Mouse (Mus musculus) WW6 (cell line): ENCODE measurements around the gene Nup93.

Source experiments
- DNase-seq: peaks from one replicate; pipeline ENCODE4 v3.0.0-alpha.2; 2013; ENCODE audit warnings: low read depth, low spot score

Nup93 gene

DNA sequence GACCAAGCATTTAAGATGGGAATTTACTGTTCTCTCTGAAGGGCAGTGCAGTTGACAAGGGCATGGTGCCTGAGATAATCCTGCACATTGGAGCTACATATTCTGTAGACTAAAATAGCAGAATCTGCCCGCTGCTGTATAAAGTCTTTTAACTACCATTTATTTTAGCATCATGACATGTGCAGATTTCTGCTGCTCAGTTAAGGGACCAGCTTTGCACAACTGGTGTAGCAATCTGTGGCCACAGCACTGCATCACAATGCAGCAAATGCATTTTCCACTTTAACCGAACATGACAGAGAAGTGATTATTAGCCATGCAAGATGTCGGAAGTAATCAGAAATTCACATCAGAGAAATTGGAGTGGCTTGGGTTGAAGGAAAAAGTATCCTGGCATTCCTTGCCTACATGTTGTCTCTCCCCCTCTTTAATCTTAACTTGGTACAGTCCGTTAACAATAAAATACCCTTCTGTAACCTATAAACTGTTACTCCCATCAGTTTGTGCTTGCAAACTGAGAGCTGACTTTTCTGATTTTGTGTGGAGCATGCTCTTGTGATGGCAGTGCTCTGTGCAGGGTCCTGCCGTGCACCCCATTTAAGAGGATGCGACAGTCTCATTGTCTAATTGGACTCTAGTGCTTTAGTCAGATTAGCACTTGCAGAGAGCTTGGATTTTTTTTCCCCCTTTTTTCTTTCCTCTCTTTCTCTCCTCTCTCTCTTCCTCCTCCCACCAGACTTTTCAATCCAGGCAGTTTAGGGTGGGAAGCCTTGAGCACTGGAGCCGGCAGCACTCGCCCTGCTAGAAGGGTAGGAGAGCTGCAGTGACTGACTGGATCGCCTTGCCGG lies 52.2 kb downstream of the Nup93 start:
- DNase-seq, result no peak

DNA sequence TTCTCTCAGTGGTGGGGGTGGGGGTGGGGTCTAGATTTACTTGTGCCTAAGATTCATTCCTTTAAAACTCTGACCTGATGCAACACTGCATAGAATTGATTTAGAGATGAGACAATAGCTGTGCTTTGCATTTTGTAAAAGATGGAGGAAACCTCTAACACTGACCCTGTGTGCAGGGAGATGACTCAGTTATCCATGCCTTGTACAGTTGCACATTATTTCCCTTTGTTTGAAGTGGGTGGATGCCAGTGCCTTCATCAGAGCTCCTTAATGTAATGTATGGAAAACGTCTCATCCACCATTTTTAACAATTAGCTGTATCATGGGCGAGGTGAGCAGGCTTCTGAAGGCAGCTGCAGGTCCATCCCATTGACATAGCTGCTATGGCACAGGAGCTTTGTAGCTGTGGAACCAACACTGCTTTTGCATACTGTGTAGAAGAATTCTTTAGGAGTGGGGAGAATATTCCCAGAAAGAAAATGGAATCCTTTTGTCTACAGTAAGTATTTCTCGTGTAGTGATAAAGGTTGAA lies 54.1 kb downstream of the Nup93 start:
- DNase-seq, result no peak

DNA sequence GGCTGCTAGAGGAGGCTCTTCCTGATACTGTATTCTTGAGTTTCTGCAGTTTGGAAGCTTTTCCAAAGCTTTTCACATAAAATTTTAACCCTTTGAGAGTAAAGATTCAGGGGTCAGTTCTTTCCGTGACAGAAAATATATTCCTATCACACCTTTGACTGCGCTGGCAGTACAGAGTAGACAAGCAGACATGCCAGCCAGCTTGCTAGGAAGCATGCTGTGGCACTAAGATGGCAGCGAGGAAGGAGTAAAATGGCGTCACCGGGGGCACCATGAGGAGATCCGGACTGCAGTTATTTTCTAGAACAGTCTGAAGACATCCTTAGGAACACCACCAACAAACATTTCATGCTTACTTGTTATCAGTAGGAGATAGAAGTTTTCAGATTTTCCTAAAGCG lies 55.9 kb downstream of the Nup93 start:
- no peak for DNase-seq

DNA sequence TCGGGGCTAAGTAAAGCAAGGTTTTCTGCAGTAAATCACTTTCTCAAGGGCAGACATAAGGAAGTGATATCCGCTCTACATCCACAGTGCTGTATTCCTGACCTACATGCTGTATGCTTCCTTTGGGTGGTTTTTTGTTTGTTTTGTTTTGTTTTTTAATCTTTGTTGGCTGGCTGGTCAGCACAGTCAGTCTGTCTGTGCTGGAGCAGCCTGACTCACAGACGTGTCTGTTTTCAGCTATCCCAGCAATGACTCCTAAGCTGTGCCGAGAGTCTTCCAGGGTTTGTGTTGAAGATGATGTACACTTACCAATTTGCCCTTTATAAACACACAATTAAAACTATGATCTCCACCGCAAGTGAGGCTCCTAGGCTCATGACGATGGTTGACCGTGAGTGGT lies 56.7 kb downstream of the Nup93 start:
- DNase-seq, result no peak

DNA sequence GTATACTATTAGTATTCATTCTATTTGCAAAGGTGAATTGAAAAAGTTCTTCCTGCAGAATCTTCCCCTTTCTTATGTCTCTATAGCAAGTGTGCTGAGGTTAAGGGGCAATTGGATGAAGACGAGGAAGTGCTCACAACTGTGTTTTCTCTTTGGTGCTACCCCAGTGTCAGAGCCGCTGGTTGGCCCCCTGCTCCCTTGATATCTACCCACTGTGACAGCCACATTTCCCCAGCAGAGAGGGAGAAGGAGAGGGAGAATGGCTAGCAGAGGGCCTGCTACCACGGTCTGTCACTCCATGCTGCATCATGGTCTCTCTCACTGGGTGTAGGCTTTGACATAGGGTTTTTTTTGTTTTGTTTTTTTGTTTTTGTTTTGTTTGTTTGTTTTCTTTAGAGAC lies 58.2 kb downstream of the Nup93 start:
- DNase-seq, result no peak

DNA sequence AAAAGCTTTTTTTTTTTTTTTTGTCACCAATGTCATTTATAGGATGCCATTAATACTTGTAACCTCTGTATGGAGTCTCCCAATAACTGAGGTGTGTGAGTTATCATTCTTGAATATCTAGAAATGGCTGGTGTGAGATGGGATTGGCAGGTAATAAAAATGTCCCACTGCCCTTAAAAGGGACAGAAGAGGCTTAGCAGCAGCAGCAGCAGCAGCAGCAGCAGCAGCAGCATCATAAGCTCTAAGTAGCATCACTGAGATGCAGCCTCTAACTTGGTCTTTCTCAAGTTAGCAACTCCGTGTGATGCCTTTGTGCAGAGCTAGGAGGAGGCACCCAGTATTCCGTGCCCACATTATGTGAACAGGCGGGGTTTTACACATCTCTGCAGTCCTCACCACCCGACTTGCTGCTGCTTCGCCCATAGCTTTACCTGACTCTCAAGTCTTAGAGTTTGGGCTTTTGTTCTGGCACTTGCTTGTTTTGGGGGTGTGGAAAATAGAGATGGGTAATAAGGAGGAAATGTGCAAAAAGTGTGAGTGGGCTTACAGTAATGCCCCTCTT lies 59.0 kb downstream of the Nup93 start:
- DNase-seq, result no peak

DNA sequence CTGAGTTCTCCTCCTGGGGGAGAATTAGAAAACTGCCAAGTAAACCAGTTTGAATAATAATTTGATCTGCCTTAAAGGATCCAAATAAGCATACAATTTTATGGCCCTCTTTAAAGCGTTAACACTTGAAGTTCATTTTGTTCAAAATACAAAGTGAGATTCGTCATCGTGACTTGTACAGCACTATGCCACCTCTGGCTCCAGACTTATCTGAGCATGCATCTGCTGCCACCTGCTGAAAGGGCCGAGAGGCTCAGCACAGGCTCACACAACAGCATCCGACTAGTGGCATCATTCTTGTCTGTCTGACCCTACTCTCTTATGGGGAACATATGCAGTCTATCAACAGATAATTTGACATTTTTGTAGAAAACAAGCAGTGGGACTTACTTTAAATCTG lies 59.7 kb downstream of the Nup93 start:
- DNase-seq, result no peak

DNA sequence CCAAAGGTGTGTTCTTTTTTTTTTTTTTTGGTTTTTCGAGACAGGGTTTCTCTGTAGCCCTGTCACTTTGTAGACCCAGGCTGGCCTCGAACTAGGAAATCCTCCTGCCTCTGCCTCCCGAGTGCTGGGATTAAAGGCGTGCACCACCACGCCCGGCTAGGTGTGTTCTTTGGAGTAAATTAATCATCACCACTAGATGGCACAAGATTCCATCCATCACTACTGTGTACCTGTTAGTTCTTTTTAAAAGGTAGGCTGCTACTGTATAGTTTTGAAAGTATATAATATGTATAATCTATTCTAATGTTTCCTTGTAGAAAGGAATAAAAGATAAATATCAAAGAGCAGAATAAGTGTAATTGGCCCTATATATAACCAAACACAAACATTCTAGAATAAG lies 63.9 kb downstream of the Nup93 start:
- no peak for DNase-seq

DNA sequence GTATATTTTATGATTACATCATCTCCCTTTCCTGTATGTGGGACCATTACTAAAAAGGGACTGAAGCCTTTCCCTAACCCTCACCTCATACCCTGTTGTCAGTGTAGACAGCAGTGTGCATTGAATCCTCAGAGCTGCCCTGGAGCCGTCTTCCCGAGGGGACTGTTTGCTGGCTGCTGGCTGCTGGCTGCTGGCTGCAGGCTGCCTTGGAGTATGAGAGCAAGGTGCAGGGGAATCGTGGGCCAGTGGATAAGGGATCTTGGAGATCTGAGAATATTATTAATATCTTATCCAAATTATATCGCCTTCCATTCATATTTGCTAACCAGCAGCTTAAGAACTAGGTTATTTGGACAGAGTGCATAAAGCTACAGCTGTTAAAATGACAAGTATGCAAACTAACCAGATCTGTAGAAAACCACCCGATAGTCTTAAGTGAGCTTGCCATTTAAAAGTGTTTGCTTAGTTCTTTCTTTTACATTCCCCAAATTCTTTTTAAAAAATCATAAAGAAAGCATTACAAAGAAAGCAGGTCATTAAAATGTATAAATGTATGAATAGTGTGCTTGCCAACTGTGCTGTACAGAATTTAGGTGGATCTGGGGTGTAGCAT lies 65.7 kb downstream of the Nup93 start:
- DNase-seq, result no peak

DNA sequence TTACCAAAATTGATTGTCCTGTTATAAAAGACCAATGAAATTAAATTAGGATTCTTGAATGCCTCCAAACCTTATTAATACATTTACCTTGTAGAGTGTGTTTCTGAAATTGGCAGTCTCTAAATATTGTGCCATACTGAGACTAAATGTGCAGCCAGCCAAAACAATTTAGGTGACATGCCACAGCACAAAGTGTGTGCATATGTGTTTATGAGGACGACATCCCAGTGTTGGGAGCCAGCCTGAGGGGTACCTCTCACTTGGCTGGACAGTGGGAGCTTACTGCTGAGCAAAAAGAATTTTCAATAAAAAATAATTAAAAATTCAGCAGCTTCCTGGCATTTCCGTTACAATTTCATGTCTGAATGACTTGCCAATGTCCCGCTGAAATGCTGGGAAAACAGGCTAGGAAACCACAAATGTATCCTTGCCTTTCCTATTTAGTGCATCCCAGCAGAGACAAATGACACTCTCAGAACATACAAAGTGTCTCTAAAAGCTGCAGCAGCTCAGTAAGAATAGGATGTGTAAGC lies 68.2 kb downstream of the Nup93 start:
- DNase-seq, result no peak

DNA sequence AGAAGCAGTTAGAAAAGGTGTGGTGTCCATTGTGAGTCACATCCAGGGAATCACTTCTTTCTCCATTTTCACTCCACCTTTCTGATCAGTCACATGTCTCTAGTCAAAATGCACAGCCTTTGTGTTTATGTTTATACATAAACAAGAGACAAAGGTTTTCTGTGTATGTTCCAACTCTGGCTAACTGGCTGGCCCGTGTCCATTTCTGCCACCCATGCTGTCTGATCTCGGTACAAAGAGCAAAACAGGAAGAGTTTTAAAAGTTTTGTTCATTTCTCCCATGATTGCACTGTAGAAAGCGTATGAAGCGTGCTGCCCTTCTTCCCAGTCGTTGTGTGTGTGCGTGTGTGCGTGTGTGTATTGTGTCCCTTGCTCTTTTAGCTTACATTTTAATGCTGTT lies 69.8 kb downstream of the Nup93 start:
- no peak for DNase-seq

DNA sequence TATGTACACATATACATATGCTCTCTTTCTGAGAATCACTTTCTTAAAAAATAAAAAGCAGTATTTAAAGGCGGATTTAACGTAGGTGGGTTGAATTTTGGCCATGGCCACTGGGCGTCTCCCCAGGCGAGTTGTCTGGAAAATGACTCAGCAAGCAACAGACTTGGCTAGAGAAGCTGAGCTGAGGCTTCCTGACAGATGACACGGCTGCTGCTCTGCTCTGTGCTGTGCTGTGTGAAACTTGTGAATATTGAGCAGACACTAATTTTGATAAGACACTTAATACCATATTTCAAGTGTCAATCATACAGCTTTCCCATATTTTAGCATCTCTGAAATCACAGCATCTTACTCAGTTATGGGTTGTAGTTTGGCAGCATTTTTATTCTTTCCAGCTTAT lies 76.2 kb downstream of the Nup93 start:
- no peak for DNase-seq

DNA sequence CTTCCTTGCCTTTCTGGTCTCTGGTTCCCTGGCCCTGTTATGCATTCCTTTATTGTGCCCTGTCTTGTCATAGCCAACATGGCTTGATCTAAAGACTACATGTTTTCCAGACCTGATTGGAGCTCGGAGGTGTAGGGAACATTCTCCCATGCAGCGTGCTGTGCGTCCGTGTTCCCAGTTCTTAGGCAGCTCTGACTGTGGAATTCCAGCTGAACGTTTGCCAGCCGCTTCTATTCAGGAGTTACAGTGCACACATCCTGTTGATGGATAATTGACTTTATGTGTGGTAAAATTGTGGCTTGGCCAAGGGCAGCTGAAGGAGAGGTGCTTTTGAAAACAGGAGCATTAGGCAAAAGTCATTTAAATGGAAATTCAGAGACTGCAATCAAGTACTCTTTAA lies 77.7 kb downstream of the Nup93 start:
- no peak for DNase-seq

DNA sequence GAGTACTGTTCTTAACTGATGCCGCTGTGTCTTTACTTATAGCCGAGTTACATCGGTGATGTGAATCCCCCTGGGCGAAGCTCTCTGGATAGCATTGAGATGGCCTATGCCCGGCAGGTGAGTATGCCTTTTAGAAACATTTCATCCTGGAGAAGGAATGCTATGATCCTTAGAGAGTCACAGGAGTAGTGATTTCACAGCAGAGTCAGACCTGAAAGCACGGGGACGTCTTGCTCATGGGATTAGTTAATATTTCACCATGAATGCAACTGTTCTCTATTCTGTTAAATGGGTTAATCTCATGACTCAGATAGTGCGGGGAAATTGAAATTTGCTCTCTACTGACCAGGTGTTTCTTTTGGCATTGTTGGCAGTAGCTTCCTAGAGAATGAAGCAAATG lies 78.3 kb downstream of the Nup93 start:
- DNase-seq, result no peak

DNA sequence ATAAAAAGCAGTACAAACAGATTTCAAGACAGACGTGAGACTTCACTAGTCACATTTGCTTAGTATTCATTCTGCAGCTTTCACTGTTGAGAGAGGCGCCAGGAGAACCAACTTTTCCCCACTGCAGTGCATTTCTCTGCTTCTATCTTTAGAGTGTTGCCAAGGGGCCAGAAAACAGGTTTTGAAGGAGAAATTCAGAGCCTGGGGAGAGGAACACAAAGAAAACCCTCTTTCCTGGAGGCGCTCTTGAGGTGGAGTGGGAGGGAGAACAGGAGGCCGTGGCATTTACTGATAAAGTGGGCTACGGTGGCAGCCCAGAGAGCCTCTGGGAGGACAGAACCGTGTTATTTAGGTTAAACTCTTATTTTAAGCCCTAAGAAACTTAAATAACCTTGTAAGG lies 81.3 kb downstream of the Nup93 start:
- DNase-seq, result no peak

DNA sequence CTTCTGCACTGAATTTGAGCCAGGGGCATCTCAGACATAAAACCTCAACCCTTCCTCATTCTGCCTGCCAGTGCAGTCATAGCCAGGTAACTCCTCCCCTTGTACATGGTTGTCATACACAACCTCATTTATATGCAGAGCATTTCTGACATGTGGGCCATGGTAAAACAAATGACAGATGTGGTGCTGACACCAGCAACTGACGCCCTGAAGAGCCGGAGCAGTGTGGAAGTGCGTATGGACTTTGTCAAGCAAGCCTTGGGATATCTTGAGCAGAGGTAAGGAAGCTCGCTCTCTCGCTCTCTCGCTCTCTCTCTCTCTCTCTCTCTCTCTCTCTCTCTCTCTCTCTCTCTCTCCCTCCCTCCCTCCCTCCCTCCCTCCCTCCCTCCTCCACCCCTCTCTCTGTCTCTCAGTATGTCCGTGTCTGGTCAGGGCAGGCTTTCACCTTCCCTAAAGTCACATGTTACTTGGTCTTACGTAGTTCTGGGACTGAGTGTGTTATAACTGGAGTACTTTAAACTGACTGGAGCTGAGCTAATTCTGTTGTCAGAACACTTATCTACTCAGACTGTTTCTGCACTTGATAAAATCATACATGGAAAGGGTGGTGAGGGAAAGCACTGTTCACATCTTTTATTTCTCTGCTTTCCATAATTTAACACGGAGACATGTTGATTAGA lies 82.1 kb downstream of the Nup93 start:
- no peak for DNase-seq

DNA sequence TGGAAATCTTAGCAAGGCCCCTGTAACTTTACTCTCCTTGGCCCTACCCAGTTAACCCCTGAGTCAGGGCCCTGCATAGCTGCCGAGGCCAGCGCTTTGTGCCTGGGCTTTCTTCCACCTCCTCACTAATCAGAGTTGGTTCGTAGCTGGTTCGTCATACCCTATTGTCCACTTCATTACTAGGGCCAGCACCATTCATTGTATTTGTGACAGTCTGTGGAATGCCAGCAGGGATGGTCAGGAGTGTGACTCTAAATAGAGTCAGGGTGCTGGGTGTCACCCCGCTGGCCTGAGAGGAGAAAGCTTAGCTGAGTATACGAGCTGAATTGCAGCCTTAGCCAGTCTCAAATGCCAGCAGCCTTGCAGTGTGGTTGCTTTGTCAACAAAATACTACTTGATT lies 82.7 kb downstream of the Nup93 start:
- DNase-seq, result no peak

DNA sequence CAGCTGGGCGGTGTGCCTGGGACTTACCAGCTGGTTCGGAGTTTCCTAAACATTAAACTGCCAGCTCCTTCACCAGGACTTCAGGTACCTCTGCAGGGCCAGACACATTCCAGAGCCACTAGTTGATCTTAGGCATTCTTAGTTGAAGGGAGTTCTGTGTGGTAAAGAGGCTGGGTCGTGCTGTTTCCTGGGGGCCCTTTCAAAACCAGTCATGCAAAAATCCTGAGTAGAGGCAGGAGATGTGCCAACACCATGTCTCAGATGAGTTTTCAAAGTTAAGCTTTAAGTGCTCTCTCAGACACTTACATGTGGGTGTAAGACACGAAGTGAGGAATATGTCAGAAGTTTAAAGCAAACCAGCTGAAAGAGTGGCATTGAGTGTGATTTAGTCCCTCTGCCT lies 86.4 kb downstream of the Nup93 start:
- DNase-seq, result no peak

DNA sequence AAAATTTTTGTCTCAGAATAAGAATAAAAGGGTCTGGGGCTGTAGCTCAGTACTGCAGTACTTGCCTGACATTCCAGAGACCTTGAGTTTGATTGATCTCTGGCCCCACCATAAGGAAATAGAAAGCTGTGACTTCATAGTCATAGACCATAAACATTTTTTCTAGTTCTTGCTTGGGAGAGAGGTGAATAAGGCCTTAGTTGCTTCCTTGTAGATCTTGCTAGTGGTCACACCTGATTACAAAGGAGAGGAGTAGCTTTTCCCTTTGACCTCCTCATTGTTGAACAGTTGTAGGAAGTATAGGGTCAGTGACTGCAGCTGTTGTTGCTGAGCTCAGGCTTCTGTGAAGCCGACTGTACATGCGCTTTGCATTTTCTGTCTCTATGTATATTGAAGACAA lies 90.0 kb downstream of the Nup93 start:
- no peak for DNase-seq

DNA sequence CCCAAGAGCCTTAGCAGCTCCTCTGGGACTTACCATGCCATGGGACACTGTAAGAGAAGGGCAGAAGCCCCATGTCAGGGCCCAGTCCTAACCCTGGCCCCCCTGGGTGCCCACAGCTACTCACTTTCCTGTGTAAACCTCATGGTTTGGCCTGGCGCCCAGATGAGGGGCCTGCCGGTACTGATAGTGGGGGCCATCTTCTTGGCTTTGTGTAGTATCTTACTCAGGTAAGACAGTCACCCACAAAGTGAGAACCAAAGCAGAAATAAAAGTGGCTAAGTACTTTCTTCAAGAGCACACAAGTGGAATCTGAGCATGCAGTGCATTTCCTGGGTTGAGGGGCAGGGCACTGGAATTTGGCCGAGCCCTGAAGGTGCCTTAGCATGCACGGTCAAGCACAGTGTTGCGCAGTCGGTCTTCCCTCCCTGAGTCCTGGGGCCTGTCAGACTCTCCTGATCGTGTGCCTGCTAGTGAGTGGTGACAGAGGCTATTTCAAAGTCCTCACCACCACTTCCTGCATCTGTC lies 92.7 kb downstream of the Nup93 start:
- no peak for DNase-seq

DNA sequence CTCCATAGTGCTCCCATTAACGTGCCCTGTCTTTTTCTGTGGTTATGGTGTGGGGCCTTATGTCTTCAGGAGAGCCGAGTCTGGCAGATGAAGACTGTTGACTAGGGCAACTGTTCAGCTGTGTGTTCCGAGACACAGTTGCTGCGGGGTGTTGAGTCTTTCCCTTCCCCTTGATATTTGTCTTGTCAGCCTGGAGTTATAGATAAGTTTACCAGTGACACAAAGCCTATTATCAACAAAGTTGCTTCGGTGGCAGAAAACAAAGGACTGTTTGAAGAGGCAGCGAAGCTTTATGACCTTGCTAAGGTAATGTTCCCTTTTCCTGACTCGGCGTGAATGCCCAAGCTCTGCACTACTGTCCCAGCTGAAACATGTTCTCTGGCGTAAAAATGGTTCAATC lies 93.3 kb downstream of the Nup93 start:
- DNase-seq, result no peak

DNA sequence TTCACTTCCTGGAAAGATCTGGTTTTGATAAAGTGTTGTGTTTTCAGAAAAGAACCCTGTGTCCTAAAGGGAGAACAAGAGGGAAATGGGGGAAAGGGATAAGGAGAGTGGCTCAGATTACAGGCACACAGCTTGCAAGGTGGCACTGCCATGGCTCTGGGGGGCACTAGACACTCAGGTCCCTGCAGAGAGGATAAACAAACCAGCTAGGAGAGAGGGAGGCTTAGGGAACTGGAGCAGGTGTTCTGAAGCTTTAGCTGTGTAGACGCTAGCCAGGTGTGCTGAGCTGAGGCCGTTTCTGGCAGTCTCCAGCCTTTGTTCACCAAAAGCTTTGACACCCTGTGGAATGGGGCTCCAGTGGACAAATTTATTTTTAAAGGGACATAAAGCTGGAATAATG lies 99.7 kb downstream of the Nup93 start:
- DNase-seq, result no peak
